28 mouse cellular contexts compared by ENCODE assay signal in the genomic region with DNA sequence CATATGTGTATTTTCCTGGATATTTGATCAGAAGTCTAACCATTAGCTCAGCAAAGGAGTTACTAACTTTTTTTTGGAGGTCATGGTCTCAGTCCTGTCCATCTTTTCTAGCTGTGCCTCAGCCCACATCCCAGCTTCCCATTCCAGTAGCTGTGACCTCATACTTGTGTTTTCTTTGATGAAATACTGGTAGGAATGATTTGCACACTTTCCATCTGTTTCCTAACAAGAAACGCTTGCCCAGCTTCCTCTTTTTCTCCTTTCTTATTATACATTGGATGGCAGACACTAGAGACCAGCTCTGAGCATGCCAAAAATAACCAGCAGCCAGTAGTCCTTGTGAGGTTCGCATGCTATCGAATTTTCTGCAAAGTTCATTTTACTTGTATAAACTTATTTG. TPM values are rescaled to one million over a fixed set of nuclear protein-coding genes. Genes with fewer than 3 reads are reported as not detected.
DNase-seq lines count a peak whose midpoint lies in the region; ATAC-seq and TF ChIP-seq lines count a peak whose summit lies in the region.
"Had no signal": no experiment of that assay in that cellular context is flagged by ENCODE, and none has a peak within 500 bp of the region (broad histone marks: within the 10 kb centered on the region; RNA-seq: fewer than 3 reads in every experiment).

No protein-coding gene starts in this region.

- DNase-seq in embryonic facial prominence, embryonic 14.5 days (ENCODE audit: low spot score): peak; percentile 10
- DNase-seq in embryonic facial prominence, embryonic 10.5 days (ENCODE audit: low spot score): no peak
- DNase-seq in lung, postnatal 0 days (ENCODE audit: low spot score): peak; percentile 6
- DNase-seq in lung, adult 18-20 months: no peak
- no peak for DNase-seq in heart, adult 9 months (ENCODE audit: low spot score in 2 of 2)
- DNase-seq: adrenal gland, postnatal 14 days; B cell, adult 2 months; cerebellum, adult 11-12 months; cerebellum, adult 8-10 months; gastrocnemius, postnatal 14 days; heart, adult 18-20 months had no signal

- no peaks in the 10 kb centered on the region for H3K9me3 ChIP-seq in embryonic facial prominence, embryonic 14.5 days (ENCODE audit: control insufficient read depth, low read length)
- H3K9me3 ChIP-seq in embryonic facial prominence, embryonic 10.5 days: no peaks in the 10 kb centered on the region; the same call in 1 of the 2 replicates
- no peaks in the 10 kb centered on the region for H3K9me3 ChIP-seq in lung, postnatal 0 days (ENCODE audit: low read length)
- no peaks in the 10 kb centered on the region for H3K9me3 ChIP-seq in hindbrain, embryonic 16.5 days (ENCODE audit: control insufficient read depth, low read length)
- H3K9me3 ChIP-seq: embryonic facial prominence, embryonic 13.5 days; forebrain, embryonic 13.5 days; G1E; heart, embryonic 10.5 days had no signal

- 65% methylated on average over 3 of the region's 3 CpGs for whole genome bisulfite sequencing in embryonic facial prominence, embryonic 14.5 days
- WGBS in embryonic facial prominence, embryonic 10.5 days: 89% methylated on average over 3 of the region's 3 CpGs
- WGBS in lung, postnatal 0 days: 71% methylated on average over 3 of the region's 3 CpGs
- 92% methylated on average over 3 of the region's 3 CpGs for WGBS in hindbrain, embryonic 16.5 days

- H3K27ac ChIP-seq in embryonic facial prominence, embryonic 14.5 days (replicated peaks; ENCODE audit: low read depth, low read length): no peak overlapping the region
- no peak overlapping the region for H3K27ac ChIP-seq in embryonic facial prominence, embryonic 10.5 days (replicated peaks)
- no peak overlapping the region for H3K27ac ChIP-seq in lung, postnatal 0 days (ENCODE audit: low read length)
- no peak overlapping the region for H3K27ac ChIP-seq in hindbrain, embryonic 16.5 days (ENCODE audit: low read depth, low read length)
- H3K27ac ChIP-seq: embryonic facial prominence, embryonic 13.5 days; forebrain, embryonic 10.5 days; forebrain, embryonic 13.5 days; heart, embryonic 10.5 days; heart, embryonic 13.5 days; hindbrain, embryonic 10.5 days; hindbrain, embryonic 13.5 days; hindbrain, postnatal 0 days had no signal

- no peaks in the 10 kb centered on the region for H3K4me1 ChIP-seq in embryonic facial prominence, embryonic 14.5 days (ENCODE audit: control insufficient read depth, insufficient read depth, low read length)
- peaks cover 8% of the 10 kb centered on the region; the same call in 1 of the 2 replicates for H3K4me1 ChIP-seq in embryonic facial prominence, embryonic 10.5 days
- no peaks in the 10 kb centered on the region; the same call in 1 of the 2 replicates for H3K4me1 ChIP-seq in lung, postnatal 0 days (ENCODE audit: insufficient read depth, low read depth, low read length)
- no peaks in the 10 kb centered on the region for H3K4me1 ChIP-seq in hindbrain, embryonic 16.5 days (ENCODE audit: control insufficient read depth, insufficient read depth, low read depth, low read length)
- H3K4me1 ChIP-seq: embryonic facial prominence, embryonic 13.5 days; forebrain, embryonic 13.5 days; heart, embryonic 10.5 days; hindbrain, embryonic 10.5 days; hindbrain, embryonic 13.5 days had no signal

- no peak for TF ChIP-seq CTCF in lung, postnatal 0 days (IDR thresholded peaks at IDR 0.05)

- no peak for ATAC-seq in embryonic facial prominence, embryonic 14.5 days (ENCODE audit: low read depth)
- no peak for ATAC-seq in lung, postnatal 0 days
- peak; percentile 92 to 94 for ATAC-seq in hematopoietic stem cell, adult 5-6 weeks (replicated peaks in 1 of 2; ENCODE audit: insufficient read depth in 1 of 2, low FRiP score in 2 of 2, low TSS enrichment in 1 of 2, low read depth in 1 of 2, poor library complexity in 2 of 2, severe bottlenecking in 2 of 2)
- peak; percentile 61; the same call in 1 of the 2 replicates for ATAC-seq in monocyte, adult 5-6 weeks (replicated peaks; ENCODE audit: insufficient number of reproducible peaks, low FRiP score, low TSS enrichment, poor library complexity, severe bottlenecking)
- no peak for ATAC-seq in hindbrain, embryonic 16.5 days
- ATAC-seq: forebrain, embryonic 13.5 days; forebrain, embryonic 16.5 days; hindbrain, postnatal 0 days; inflammation-experienced regulatory T-cells, adult 6 months; intestine, embryonic 16.5 days; Patski had no signal

- H3K4me2 ChIP-seq in embryonic facial prominence, embryonic 14.5 days (ENCODE audit: low read depth, low read length): no peak overlapping the region
- no peak overlapping the region for H3K4me2 ChIP-seq in lung, postnatal 0 days (replicated peaks; ENCODE audit: low read depth, low read length)
- no peak overlapping the region for H3K4me2 ChIP-seq in hindbrain, embryonic 16.5 days (ENCODE audit: low read length)
- H3K4me2 ChIP-seq: embryonic facial prominence, embryonic 13.5 days; forebrain, embryonic 13.5 days; heart, embryonic 13.5 days; hindbrain, embryonic 13.5 days had no signal

- H3K36me3 ChIP-seq in embryonic facial prominence, embryonic 14.5 days (ENCODE audit: control insufficient read depth, insufficient read depth, low read length): no peaks in the 10 kb centered on the region
- H3K36me3 ChIP-seq in embryonic facial prominence, embryonic 10.5 days (replicated peaks): no peaks in the 10 kb centered on the region
- no peaks in the 10 kb centered on the region for H3K36me3 ChIP-seq in lung, postnatal 0 days (ENCODE audit: insufficient read depth, low read length)
- H3K36me3 ChIP-seq in hindbrain, embryonic 16.5 days (ENCODE audit: control insufficient read depth, insufficient read depth, low read length): no peaks in the 10 kb centered on the region
- H3K36me3 ChIP-seq: embryonic facial prominence, embryonic 13.5 days; forebrain, embryonic 10.5 days; G1E; heart, embryonic 10.5 days; heart, embryonic 13.5 days; hindbrain, embryonic 10.5 days; hindbrain, embryonic 13.5 days had no signal

- TF ChIP-seq EP300 in lung, postnatal 0 days (IDR thresholded peaks at IDR 0.05): no peak

- no peaks in the 10 kb centered on the region for H3K27me3 ChIP-seq in embryonic facial prominence, embryonic 14.5 days (replicated peaks; ENCODE audit: control insufficient read depth, insufficient read depth, low read length)
- H3K27me3 ChIP-seq in embryonic facial prominence, embryonic 10.5 days (replicated peaks; ENCODE audit: low read depth, poor library complexity, severe bottlenecking): no peaks in the 10 kb centered on the region
- no peaks in the 10 kb centered on the region for H3K27me3 ChIP-seq in lung, postnatal 0 days (replicated peaks; ENCODE audit: insufficient read depth, low read length)
- H3K27me3 ChIP-seq in hindbrain, embryonic 16.5 days (replicated peaks; ENCODE audit: control insufficient read depth, insufficient read depth, low read length): no peaks in the 10 kb centered on the region
- H3K27me3 ChIP-seq: CH12.LX; embryonic facial prominence, embryonic 13.5 days; forebrain, embryonic 13.5 days; heart, embryonic 13.5 days; hindbrain, embryonic 13.5 days; Patski had no signal

- H3K9ac ChIP-seq in embryonic facial prominence, embryonic 14.5 days (ENCODE audit: low read depth, low read length): no peak overlapping the region
- no peak overlapping the region for H3K9ac ChIP-seq in lung, postnatal 0 days (replicated peaks; ENCODE audit: low read depth)
- no peak overlapping the region for H3K9ac ChIP-seq in hindbrain, embryonic 16.5 days (ENCODE audit: low read depth, low read length)
- H3K9ac ChIP-seq: embryonic facial prominence, embryonic 13.5 days; forebrain, embryonic 13.5 days; heart, embryonic 13.5 days; hindbrain, embryonic 13.5 days had no signal

- H3K4me3 ChIP-seq in embryonic facial prominence, embryonic 14.5 days (ENCODE audit: low read depth, low read length): no peak overlapping the region
- H3K4me3 ChIP-seq in embryonic facial prominence, embryonic 10.5 days: no peak overlapping the region
- H3K4me3 ChIP-seq in lung, postnatal 0 days (ENCODE audit: low read depth, low read length): no peak overlapping the region
- H3K4me3 ChIP-seq in hindbrain, embryonic 16.5 days (ENCODE audit: low read length): no peak overlapping the region
- H3K4me3 ChIP-seq: embryonic facial prominence, embryonic 13.5 days; forebrain, embryonic 10.5 days; forebrain, embryonic 13.5 days; heart, embryonic 10.5 days; heart, embryonic 13.5 days; hindbrain, embryonic 10.5 days; hindbrain, embryonic 13.5 days had no signal

RNA-seq across cellular contexts. Expression of gene Prg4, which starts 4.0 kb away (rescaled TPM):
- polyA plus RNA-seq in embryonic facial prominence, embryonic 14.5 days (2014; fragmentation: Nextera tagmentation; extraction: Ambion mirVana): 2.0 and 2.1 TPM in 2 replicates
- 0.28 and 0.50 TPM in 2 replicates for polyA plus RNA-seq in embryonic facial prominence, embryonic 10.5 days (2016; fragmentation: Nextera tagmentation; extraction: Ambion mirVana)
- 0.51 and 0.69 TPM in 2 replicates for polyA plus RNA-seq in lung, postnatal 0 days (2015; fragmentation: Nextera tagmentation; extraction: Ambion mirVana)
- 0.56 TPM in 1 of 2 replicates, not detected in the other for total RNA-seq in hematopoietic stem cell, adult 5-6 weeks (2017)
- 1.2 TPM in 1 of 3 replicates, not detected in the others for total RNA-seq in monocyte, adult 5-6 weeks (2017)
- 0.36 and 0.40 TPM in 2 replicates for polyA plus RNA-seq in hindbrain, embryonic 16.5 days (2015; fragmentation: Nextera tagmentation; extraction: Ambion mirVana)
- polyA plus RNA-seq: G1E had no signal

Comparison
In these comparisons a context has a peak if more than half of its experiments do, and no peak if none do; other contexts are left out.
1. DNase-seq: peak in embryonic facial prominence, embryonic 14.5 days (single experiment) and lung, postnatal 0 days (single experiment); none in embryonic facial prominence, embryonic 10.5 days (single experiment), lung, adult 18-20 months (0 of 2) and heart, adult 9 months (0 of 2).
2. ATAC-seq: peak in hematopoietic stem cell, adult 5-6 weeks (2 of 2) and monocyte, adult 5-6 weeks (single experiment); none in embryonic facial prominence, embryonic 14.5 days (single experiment), lung, postnatal 0 days (single experiment) and hindbrain, embryonic 16.5 days (single experiment).